Mouse (Mus musculus) thymus, adult 2 months (tissue): ENCODE measurements around the gene Ifnz. TPM values are rescaled to one million over a fixed set of nuclear protein-coding genes. Genes with fewer than 3 reads are reported as not detected.

ENCODE experiments used
- DNase-seq: peaks from one replicate; pipeline ENCODE4 v3.0.0; 2021
- H3K27ac ChIP-seq: fragments of 200-500 bp; 2 replicates; pipeline ENCODE4 v1.5.1; 2012; ENCODE audit warnings: low read length, control low read depth; ENCODE audit not compliant: control insufficient read depth, insufficient read depth
- H3K27me3 ChIP-seq: fragments of 200-500 bp; 2 replicates; pipeline ENCODE4 v1.6.1; 2012; ENCODE audit warnings: mild to moderate bottlenecking, low read length, moderate library complexity, mixed read lengths; ENCODE audit not compliant: control insufficient read depth, insufficient read depth
- H3K36me3 ChIP-seq: fragments of 200-500 bp; 2 replicates; pipeline ENCODE4 v1.6.1; 2012; ENCODE audit warnings: mild to moderate bottlenecking, low read length, moderate library complexity; ENCODE audit not compliant: control insufficient read depth, insufficient read depth
- H3K4me1 ChIP-seq: fragments of 200-500 bp; replicated peaks from 2 replicates; pipeline ENCODE4 v1.6.1; 2012; ENCODE audit warnings: low read length; ENCODE audit not compliant: control insufficient read depth, insufficient read depth
- H3K4me3 ChIP-seq: fragments of 200-500 bp; 2 replicates; pipeline ENCODE4 v1.5.1; 2012; ENCODE audit warnings: mild to moderate bottlenecking, low read length, control low read depth, moderate library complexity; ENCODE audit not compliant: control insufficient read depth, insufficient read depth
- CTCF ChIP-seq: fragments of 200-500 bp; IDR thresholded peaks from 2 replicates; pipeline ENCODE4 v1.5.1; 2012; ENCODE audit warnings: mild to moderate bottlenecking, control low read depth, low read length, moderate library complexity, borderline replicate concordance; ENCODE audit not compliant: control insufficient read depth, poor library complexity, insufficient read depth; ENCODE audit errors: extremely low read depth
- POLR2A ChIP-seq: fragments of 200-500 bp; IDR thresholded peaks from 2 replicates; pipeline ENCODE4 v1.6.1; 2012; ENCODE audit warnings: mild to moderate bottlenecking, low read length, control low read depth, moderate library complexity; ENCODE audit not compliant: control insufficient read depth, poor library complexity, insufficient read depth; ENCODE audit errors: extremely low read depth
- WGBS: fragments of 180-500 bp; shearing (Covaris S2); methylation state at CpG from one replicate; pipeline ENCODE4 v1.1.7; 2018; 5-methylcytosine and 5-hydroxymethylcytosine counted together
- polyA plus RNA-seq: library from polyadenylated mRNA; depleted of rRNA; stranded (reverse); fragments of >200 nt; gene quantifications from 2 replicates; pipeline ENCODE4 v1.2.3, GENCODE M21; 2012; rRNA removed

Gene Ifnz
- polyA plus RNA-seq, 1 experiment: 0.16 TPM

DNA sequence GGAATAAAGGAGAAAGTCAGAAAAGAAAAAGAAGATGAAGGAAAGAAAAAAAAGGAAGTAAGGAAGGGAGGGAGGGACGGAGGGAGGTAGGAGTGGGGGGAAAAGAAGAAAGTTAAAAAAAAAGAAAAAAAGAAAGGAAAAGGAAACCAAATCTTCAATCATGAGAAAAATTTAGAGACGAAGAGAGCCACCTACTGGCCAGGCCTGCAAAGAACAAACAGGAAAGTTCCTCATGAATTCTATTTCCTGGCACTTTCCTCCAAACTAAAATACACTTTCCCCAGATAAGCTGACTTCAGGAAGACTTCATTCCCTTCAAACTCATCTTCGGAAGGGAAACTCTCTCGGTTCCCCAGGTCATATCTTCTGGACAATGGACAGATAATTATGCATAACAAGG lies 48.6 kb downstream of the Ifnz start:
- Histone ChIP-seq H3K4me1 (no peaks in the 10 kb centered on the region), H3K27ac (no peak overlapping the region), H3K27me3 (no peaks in the 10 kb centered on the region), H3K36me3 (no peaks in the 10 kb centered on the region), H3K4me3 (no peak overlapping the region)
- DNase-seq: peak; percentile 54
- 36% methylated on average over 4 of the region's 4 CpGs for WGBS
- no peak for TF ChIP-seq CTCF
- TF ChIP-seq POLR2A: no peak

Other genes with a start within 250 kb of the Ifnz start
- gene Ifna15, start 223.9 kb upstream of the Ifnz start, polyA plus RNA-seq: not detected in 2 replicates
- gene Ifna14, start 210.3 kb upstream of the Ifnz start, polyA plus RNA-seq: not detected in 2 replicates
- gene Ifna9, start 189.7 kb upstream of the Ifnz start, polyA plus RNA-seq: not detected in 2 replicates
- not detected in 2 replicates for gene Ifna12, start 178.8 kb upstream of the Ifnz start, polyA plus RNA-seq
- not detected in 2 replicates for gene C87499, start 147.7 kb upstream of the Ifnz start, polyA plus RNA-seq
- gene Ifna13, start 137.7 kb upstream of the Ifnz start, polyA plus RNA-seq: not detected in 2 replicates
- not detected in 2 replicates for gene Ifna16, start 105.2 kb upstream of the Ifnz start, polyA plus RNA-seq
- gene Ifna2, start 98.2 kb upstream of the Ifnz start, polyA plus RNA-seq: not detected in 2 replicates
- 0.17 TPM in 1 of 2 replicates, not detected in the other for gene Ifnab, start 90.8 kb upstream of the Ifnz start, polyA plus RNA-seq
- 0.86 and 1.5 TPM in 2 replicates for gene Gm26566, start 60.3 kb upstream of the Ifnz start, polyA plus RNA-seq
- 21.3 and 29.3 TPM in 2 replicates for gene Klhl9, start 59.7 kb upstream of the Ifnz start, polyA plus RNA-seq
- gene Gm13271, start 27.3 kb upstream of the Ifnz start, polyA plus RNA-seq: not detected in 2 replicates
- 0.07 and 0.08 TPM in 2 replicates for gene Gm13283, start 22.0 kb upstream of the Ifnz start, polyA plus RNA-seq
- not detected in 2 replicates for gene Gm13290, start 8.3 kb upstream of the Ifnz start, polyA plus RNA-seq
- gene Gm13289, start 5.2 kb upstream of the Ifnz start, polyA plus RNA-seq: not detected in 2 replicates
- not detected in 2 replicates for gene Gm13272, start 2.3 kb upstream of the Ifnz start, polyA plus RNA-seq
- gene Gm13276, start 3.6 kb downstream of the Ifnz start, polyA plus RNA-seq: not detected in 2 replicates
- gene Gm13277, start 6.5 kb downstream of the Ifnz start, polyA plus RNA-seq: not detected in 2 replicates
- not detected in 2 replicates for gene Gm13278, start 9.4 kb downstream of the Ifnz start, polyA plus RNA-seq
- not detected in 2 replicates for gene Gm13275, start 12.4 kb downstream of the Ifnz start, polyA plus RNA-seq
- gene Gm13279, start 15.3 kb downstream of the Ifnz start, polyA plus RNA-seq: not detected in 2 replicates
- gene Gm13285, start 17.5 kb downstream of the Ifnz start, polyA plus RNA-seq: not detected in 2 replicates
- not detected in 2 replicates for gene Gm13287, start 21.1 kb downstream of the Ifnz start, polyA plus RNA-seq
- not detected in 2 replicates for gene Gm13288, start 23.4 kb downstream of the Ifnz start, polyA plus RNA-seq
- gene Ifna7, start 34.1 kb downstream of the Ifnz start, polyA plus RNA-seq: not detected in 2 replicates
- not detected in 2 replicates for gene Ifna11, start 37.8 kb downstream of the Ifnz start, polyA plus RNA-seq
- gene Ifna6, start 45.3 kb downstream of the Ifnz start, polyA plus RNA-seq: not detected in 2 replicates
- not detected in 2 replicates for gene Ifna5, start 53.4 kb downstream of the Ifnz start, polyA plus RNA-seq
- not detected in 2 replicates for gene Ifna4, start 59.7 kb downstream of the Ifnz start, polyA plus RNA-seq
- gene Ifna1, start 68.0 kb downstream of the Ifnz start, polyA plus RNA-seq: not detected in 2 replicates
- gene Ifne, start 98.1 kb downstream of the Ifnz start, polyA plus RNA-seq: not detected in 2 replicates